Mouse (Mus musculus): Measurements from ENCODE around the gene Uchl3. TPM values are rescaled to one million over a fixed set of nuclear protein-coding genes. Genes with fewer than 3 reads are reported as not detected.

The Uchl3 gene
- 168 and 177 TPM in 2 replicates for polyA plus RNA-seq (2016; fragmentation: Nextera tagmentation; extraction: Ambion mirVana)

GRCm38 (mm10) chr14:101653581-101654525, at the start of gene Uchl3:
Gene Uchl3 (plus strand): TSS chr14:101653967.
- Histone ChIP-seq H3K27ac (peak within 1 kb of the TSS; percentile 56; the same call in 1 of the 2 replicates), H3K4me2 (peak within 1 kb of the TSS; percentile 85), H3K36me3 (replicated peaks) (no peaks in the 10 kb centered on the region), H3K9me3 (no peaks in the 10 kb centered on the region), H3K9ac (peak within 1 kb of the TSS; percentile 92), H3K4me3 (replicated peaks) (peak within 1 kb of the TSS; percentile 97), H3K27me3 (no peaks in the 10 kb centered on the region), H3K4me1 (peaks cover 7% of the 10 kb centered on the region)
- peak; percentile 91 for ATAC-seq (ENCODE audit: low FRiP score)
- under 1% methylated on average over 71 of the region's 81 CpGs for WGBS

- 69% methylated on average over 2 of the region's 2 CpGs for WGBS
Observed at GRCm38 (mm10) chr14:101605843-101606242, 47.9 kb upstream of the Uchl3 start.

GRCm38 (mm10) chr14:101607631-101608518, 45.9 kb upstream of the Uchl3 start:
- Histone ChIP-seq H3K4me3 (replicated peaks) (peak overlapping the region; percentile 71), H3K9ac (peak overlapping the region; percentile 74), H3K4me2 (peak overlapping the region; percentile 97), H3K27me3 (peaks cover 15% of the 10 kb centered on the region), H3K4me1 (peaks cover 12% of the 10 kb centered on the region), H3K9me3 (no peaks in the 10 kb centered on the region), H3K27ac (no peak overlapping the region), H3K36me3 (replicated peaks) (no peaks in the 10 kb centered on the region)
- under 1% methylated on average over 62 of the region's 62 CpGs for WGBS
- peak; percentile 72 for ATAC-seq (ENCODE audit: low FRiP score)

More at GRCm38 (mm10) chr14:101605843-101606242, 47.9 kb upstream of the Uchl3 start:
- H3K9me3 ChIP-seq, result no peaks in the 10 kb centered on the region
- peaks cover 15% of the 10 kb centered on the region for H3K4me1 ChIP-seq
- no peak overlapping the region for H3K27ac ChIP-seq
- H3K4me2 ChIP-seq, result no peak overlapping the region
- no peak overlapping the region for H3K9ac ChIP-seq
- H3K4me3 ChIP-seq (replicated peaks), result no peak overlapping the region
- ATAC-seq (ENCODE audit: low FRiP score), result no peak
- H3K36me3 ChIP-seq (replicated peaks), result no peaks in the 10 kb centered on the region
- peaks cover 15% of the 10 kb centered on the region for H3K27me3 ChIP-seq

- under 1% methylated on average over 62 of the region's 62 CpGs for WGBS
- peaks cover 12% of the 10 kb centered on the region for H3K4me1 ChIP-seq
- peak; percentile 87 for ATAC-seq (ENCODE audit: low FRiP score)
- peak within 1 kb of the TSS; percentile 74 for H3K9ac ChIP-seq
- H3K36me3 ChIP-seq (replicated peaks), result no peaks in the 10 kb centered on the region
- H3K27me3 ChIP-seq, result peaks cover 15% of the 10 kb centered on the region
- no peaks in the 10 kb centered on the region for H3K9me3 ChIP-seq
- peak within 1 kb of the TSS; percentile 97 for H3K4me2 ChIP-seq
- peak within 1 kb of the TSS; percentile 71 for H3K4me3 ChIP-seq (replicated peaks)
- H3K27ac ChIP-seq, result peak within 1 kb of the TSS; percentile 53; the same call in 1 of the 2 replicates
Observed at GRCm38 (mm10) chr14:101608519-101609368, 45.0 kb upstream of the Uchl3 start, which contains the start of gene Tbc1d4. Gene Tbc1d4 (minus strand): TSS chr14:101609191.

GRCm38 (mm10) chr14:101610701-101611100, 43.1 kb upstream of the Uchl3 start:
- Histone ChIP-seq H3K4me1 (peaks cover 12% of the 10 kb centered on the region), H3K4me3 (replicated peaks) (no peak overlapping the region), H3K9ac (no peak overlapping the region), H3K4me2 (no peak overlapping the region), H3K36me3 (replicated peaks) (no peaks in the 10 kb centered on the region), H3K27ac (no peak overlapping the region), H3K27me3 (peaks cover 15% of the 10 kb centered on the region), H3K9me3 (no peaks in the 10 kb centered on the region)
- 83% methylated on average over 10 of the region's 10 CpGs for WGBS
- ATAC-seq (ENCODE audit: low FRiP score), result no peak

GRCm38 (mm10) chr14:101613206-101613605, 40.6 kb upstream of the Uchl3 start:
- Histone ChIP-seq H3K27ac (no peak overlapping the region), H3K36me3 (replicated peaks) (no peaks in the 10 kb centered on the region), H3K4me1 (0 out of 2 replicates have a peak, but pooled peaks cover 2% of the 10 kb centered on the region), H3K9me3 (no peaks in the 10 kb centered on the region), H3K4me2 (no peak overlapping the region), H3K27me3 (peaks cover 4% of the 10 kb centered on the region; the same call in 1 of the 2 replicates), H3K4me3 (replicated peaks) (no peak overlapping the region), H3K9ac (no peak overlapping the region)
- no peak for ATAC-seq (ENCODE audit: low FRiP score)
- WGBS, result 52% methylated on average over 1 of the region's 1 CpGs

GRCm38 (mm10) chr14:101616178-101616577, 37.6 kb upstream of the Uchl3 start:
- Histone ChIP-seq H3K4me1 (no peaks in the 10 kb centered on the region), H3K36me3 (replicated peaks) (no peaks in the 10 kb centered on the region), H3K4me2 (no peak overlapping the region), H3K27me3 (no peaks in the 10 kb centered on the region), H3K27ac (no peak overlapping the region), H3K4me3 (replicated peaks) (no peak overlapping the region), H3K9me3 (no peaks in the 10 kb centered on the region), H3K9ac (no peak overlapping the region)
- no peak for ATAC-seq (ENCODE audit: low FRiP score)
- WGBS, result 90% methylated on average over 9 of the region's 9 CpGs

- Histone ChIP-seq H3K9me3 (no peaks in the 10 kb centered on the region), H3K4me2 (no peak overlapping the region), H3K9ac (no peak overlapping the region), H3K27me3 (no peaks in the 10 kb centered on the region), H3K36me3 (replicated peaks) (no peaks in the 10 kb centered on the region), H3K4me1 (no peaks in the 10 kb centered on the region), H3K4me3 (replicated peaks) (no peak overlapping the region), H3K27ac (no peak overlapping the region)
- no peak for ATAC-seq (ENCODE audit: low FRiP score)
- WGBS, result 92% methylated on average over 5 of the region's 5 CpGs
Observed at GRCm38 (mm10) chr14:101617680-101618079, 36.1 kb upstream of the Uchl3 start.

GRCm38 (mm10) chr14:101630548-101630947, 23.2 kb upstream of the Uchl3 start:
- Histone ChIP-seq H3K36me3 (replicated peaks) (peaks cover 11% of the 10 kb centered on the region), H3K27me3 (no peaks in the 10 kb centered on the region), H3K4me1 (no peaks in the 10 kb centered on the region), H3K27ac (no peak overlapping the region), H3K4me2 (no peak overlapping the region), H3K9me3 (no peaks in the 10 kb centered on the region), H3K4me3 (replicated peaks) (no peak overlapping the region), H3K9ac (no peak overlapping the region)
- ATAC-seq (ENCODE audit: low FRiP score), result no peak
- WGBS, result 92% methylated on average over 2 of the region's 2 CpGs

- Histone ChIP-seq H3K4me1 (peaks cover 6% of the 10 kb centered on the region), H3K4me2 (no peak overlapping the region), H3K27me3 (no peaks in the 10 kb centered on the region), H3K9me3 (no peaks in the 10 kb centered on the region), H3K27ac (no peak overlapping the region), H3K36me3 (replicated peaks) (peaks cover 14% of the 10 kb centered on the region), H3K4me3 (replicated peaks) (no peak overlapping the region), H3K9ac (no peak overlapping the region)
- WGBS, result 92% methylated on average over 1 of the region's 1 CpGs
- ATAC-seq (ENCODE audit: low FRiP score), result no peak
Observed at GRCm38 (mm10) chr14:101635765-101636164, 18.0 kb upstream of the Uchl3 start.

- H3K36me3 ChIP-seq (replicated peaks), result peaks cover 13% of the 10 kb centered on the region
- no peak for ATAC-seq (ENCODE audit: low FRiP score)
- 89% methylated on average over 6 of the region's 6 CpGs for WGBS
Observed at GRCm38 (mm10) chr14:101637381-101637780, 16.4 kb upstream of the Uchl3 start.

More at GRCm38 (mm10) chr14:101637381-101637780, 16.4 kb upstream of the Uchl3 start:
- H3K4me1 ChIP-seq, result peaks cover 6% of the 10 kb centered on the region
- H3K27ac ChIP-seq, result no peak overlapping the region
- no peak overlapping the region for H3K9ac ChIP-seq
- H3K4me3 ChIP-seq (replicated peaks), result no peak overlapping the region
- H3K4me2 ChIP-seq, result no peak overlapping the region
- no peaks in the 10 kb centered on the region for H3K9me3 ChIP-seq
- H3K27me3 ChIP-seq, result no peaks in the 10 kb centered on the region

All from forebrain, embryonic 12.5 days (tissue).